Mouse (Mus musculus): ENCODE measurements at regions not wholly inside any gene's neighbourhood (a gene's known extent, or its start where the extent isn't known, plus 50 kb on each side); places are given as distances from the start of the nearest gene placed in this dataset.

DNA sequence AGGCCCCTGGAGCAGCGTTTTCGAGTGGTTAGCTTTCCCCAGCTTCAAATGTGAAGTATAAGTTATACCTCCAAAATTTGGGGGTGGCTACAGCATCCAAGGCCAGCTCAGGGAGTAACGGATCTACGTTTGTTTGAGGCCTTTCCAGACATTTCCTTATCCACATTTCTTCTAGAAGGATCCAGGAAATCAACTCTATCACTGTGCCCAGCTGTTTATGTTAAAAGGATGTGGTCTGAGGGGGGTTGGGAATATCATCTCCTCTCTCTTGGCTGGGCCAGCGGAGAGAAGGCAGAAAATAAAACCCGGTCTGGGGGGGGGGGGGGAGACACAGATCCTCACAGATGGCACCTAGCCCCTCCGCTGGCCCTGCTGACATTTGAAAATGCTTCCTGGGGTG lies 85.1 kb upstream of the Hes1 start:
- no peak overlapping the region for H3K4me3 ChIP-seq
- no peaks in the 10 kb centered on the region for H3K36me3 ChIP-seq
- no peak overlapping the region for H3K27ac ChIP-seq
- no peaks in the 10 kb centered on the region for H3K9me3 ChIP-seq
- WGBS = 79% methylated on average over 7 of the region's 7 CpGs
- DNase-seq (ENCODE audit: low spot score) = no peak
- peaks cover 49% of the 10 kb centered on the region for H3K27me3 ChIP-seq (ENCODE audit: insufficient read depth, poor library complexity, severe bottlenecking)
- peaks cover 11% of the 10 kb centered on the region for H3K4me1 ChIP-seq (replicated peaks)

DNA sequence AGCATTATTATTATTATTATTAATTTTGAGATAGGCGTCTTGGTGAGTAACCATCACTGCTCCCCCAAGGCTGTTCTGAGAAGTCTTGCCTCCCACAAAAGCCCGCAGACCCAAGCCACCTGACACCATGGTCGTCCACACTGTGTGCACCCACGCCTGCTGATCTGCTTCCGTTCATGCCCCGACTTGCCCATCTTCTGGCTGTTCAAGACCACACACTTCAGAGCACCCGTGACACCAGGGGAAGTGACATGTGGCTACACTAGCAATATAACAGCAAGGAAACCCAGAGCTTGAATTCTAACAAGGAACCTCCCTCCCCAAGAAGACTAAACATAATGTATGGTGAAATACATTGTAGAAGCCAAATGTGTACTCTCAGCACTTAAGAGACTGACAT lies 82.6 kb upstream of the Hes1 start:
- 88% methylated on average over 7 of the region's 7 CpGs for WGBS
- Histone ChIP-seq H3K9me3 (no peaks in the 10 kb centered on the region), H3K36me3 (no peaks in the 10 kb centered on the region)

DNA sequence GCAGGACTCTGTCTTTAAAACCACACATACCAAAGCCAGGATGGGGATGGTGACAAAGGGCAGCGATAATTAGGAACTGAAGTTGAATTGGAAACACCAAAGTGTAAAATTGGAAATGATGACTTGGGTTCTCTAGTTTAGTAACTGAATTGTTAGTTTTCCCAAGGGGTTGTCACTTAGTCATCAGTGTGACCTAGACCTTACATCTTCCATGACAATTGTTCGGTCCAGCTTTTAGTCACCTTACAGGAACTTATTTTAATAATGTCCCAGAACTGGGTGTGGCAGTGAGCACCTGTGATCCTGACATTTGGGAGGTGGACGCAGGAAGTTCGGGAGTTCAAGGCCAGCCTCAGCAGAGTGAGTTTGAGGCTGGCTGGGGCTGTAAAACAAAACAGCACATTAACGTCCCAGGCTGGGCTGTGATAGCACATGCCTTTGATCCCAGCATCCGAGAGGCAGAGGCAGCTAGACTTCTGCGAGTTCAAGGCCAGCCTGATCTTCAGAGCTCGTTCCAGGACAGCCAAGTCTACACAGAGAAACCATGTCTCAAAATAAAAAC lies 81.9 kb upstream of the Hes1 start:
- no peak for DNase-seq (ENCODE audit: low spot score)
- Histone ChIP-seq H3K9me3 (no peaks in the 10 kb centered on the region), H3K27me3 (ENCODE audit: insufficient read depth, poor library complexity, severe bottlenecking) (peaks cover 39% of the 10 kb centered on the region), H3K36me3 (no peaks in the 10 kb centered on the region), H3K27ac (no peak overlapping the region), H3K4me3 (no peak overlapping the region), H3K4me1 (replicated peaks) (peaks cover 8% of the 10 kb centered on the region)
- WGBS = 86% methylated on average over 8 of the region's 8 CpGs

More for the DNA sequence above, 82.6 kb upstream of the Hes1 start:
- Histone ChIP-seq H3K4me1 (replicated peaks) (peaks cover 8% of the 10 kb centered on the region), H3K27me3 (ENCODE audit: insufficient read depth, poor library complexity, severe bottlenecking) (peaks cover 43% of the 10 kb centered on the region), H3K27ac (no peak overlapping the region), H3K4me3 (no peak overlapping the region)
- DNase-seq (ENCODE audit: low spot score) = no peak

DNA sequence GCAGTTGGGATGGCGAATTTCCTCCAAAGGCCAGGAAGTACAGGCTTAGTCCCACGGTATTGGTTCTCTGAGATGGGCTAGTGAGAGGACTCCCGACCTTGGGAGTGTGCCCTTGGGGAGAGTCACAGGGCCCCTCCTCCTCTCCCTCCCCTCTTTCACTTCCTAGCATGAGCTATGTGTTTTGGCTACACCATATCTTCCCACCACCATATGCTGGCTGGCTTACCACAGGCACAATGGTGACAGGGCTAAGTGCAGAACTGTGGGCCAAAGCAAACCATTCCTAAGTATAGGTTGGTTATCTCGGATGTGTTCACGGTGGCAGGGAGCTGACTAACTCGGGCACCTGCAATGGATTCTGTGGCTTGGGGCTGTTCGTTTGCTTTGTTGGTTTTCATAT lies 81.0 kb upstream of the Hes1 start:
- Histone ChIP-seq H3K27ac (no peak overlapping the region), H3K27me3 (ENCODE audit: insufficient read depth, poor library complexity, severe bottlenecking) (peaks cover 34% of the 10 kb centered on the region), H3K36me3 (no peaks in the 10 kb centered on the region), H3K4me3 (no peak overlapping the region), H3K9me3 (no peaks in the 10 kb centered on the region), H3K4me1 (replicated peaks) (peaks cover 1% of the 10 kb centered on the region; the same call in 1 of the 2 replicates)
- WGBS = 78% methylated on average over 7 of the region's 7 CpGs
- no peak for DNase-seq (ENCODE audit: low spot score)

DNA sequence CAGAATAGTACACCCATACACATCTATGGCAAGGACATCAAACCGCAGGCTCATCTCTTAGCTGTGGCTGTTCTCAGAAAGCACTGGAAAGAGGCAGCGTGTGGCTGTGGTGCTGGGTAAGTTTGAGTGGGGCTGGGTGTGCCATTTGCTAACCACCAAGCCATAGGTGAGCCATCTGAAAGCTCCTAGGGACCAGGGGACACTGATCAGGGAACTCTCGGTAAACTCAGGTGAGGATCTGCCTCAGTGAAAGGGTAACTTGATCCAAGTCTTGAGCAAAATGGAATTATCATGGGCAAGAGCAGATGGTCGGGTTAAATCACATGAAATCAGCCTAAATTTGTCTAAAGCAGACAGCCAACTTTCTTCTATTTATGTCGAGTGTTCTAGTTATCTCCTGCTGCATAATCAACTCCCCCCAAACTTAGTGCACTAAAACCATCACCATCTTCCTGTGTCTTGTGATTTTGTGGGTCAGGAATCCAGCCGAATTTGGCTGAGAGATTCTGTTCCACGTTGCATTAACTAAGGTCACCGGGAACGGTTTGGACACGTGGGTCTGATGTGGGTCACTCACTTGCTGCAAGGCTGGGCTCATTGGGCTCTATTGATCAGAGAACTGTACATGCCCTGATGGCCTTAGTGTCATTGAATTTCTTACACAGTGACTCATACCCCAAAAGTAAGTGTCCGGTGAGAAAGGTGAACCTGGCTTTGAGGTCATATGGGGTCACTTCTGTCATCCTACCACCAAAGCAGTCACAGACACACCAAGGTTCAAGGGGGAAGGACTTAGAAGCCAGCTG lies 78.9 kb upstream of the Hes1 start:
- DNase-seq (ENCODE audit: low spot score) = no peak
- Histone ChIP-seq H3K9me3 (no peaks in the 10 kb centered on the region), H3K27ac (no peak overlapping the region), H3K27me3 (ENCODE audit: insufficient read depth, poor library complexity, severe bottlenecking) (peaks cover 25% of the 10 kb centered on the region), H3K36me3 (no peaks in the 10 kb centered on the region), H3K4me3 (no peak overlapping the region), H3K4me1 (replicated peaks) (peaks cover 10% of the 10 kb centered on the region)
- WGBS = 91% methylated on average over 11 of the region's 11 CpGs

DNA sequence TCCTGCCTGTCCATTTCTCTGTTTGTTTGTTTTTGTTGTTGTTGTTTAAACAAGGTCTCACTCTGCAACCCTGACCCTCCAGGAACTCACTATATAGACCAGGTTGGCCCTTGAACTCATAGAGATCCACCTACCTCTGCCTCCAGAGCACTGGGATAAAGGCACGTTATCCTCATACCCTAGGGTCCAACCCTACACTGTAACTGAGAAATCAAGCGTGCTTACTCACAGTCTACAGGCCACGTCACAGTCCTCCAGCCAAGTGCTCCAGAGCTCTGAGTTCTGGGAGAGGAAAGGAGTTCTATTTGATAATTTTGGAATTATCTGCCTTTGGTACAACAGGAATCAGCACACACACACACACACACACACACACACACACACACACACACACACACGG lies 76.6 kb upstream of the Hes1 start:
- peaks cover 19% of the 10 kb centered on the region for H3K4me1 ChIP-seq (replicated peaks)
- 96% methylated on average over 4 of the region's 4 CpGs for WGBS
- DNase-seq (ENCODE audit: low spot score) = no peak
- H3K27ac ChIP-seq = no peak overlapping the region
- H3K4me3 ChIP-seq = no peak overlapping the region
- no peaks in the 10 kb centered on the region for H3K9me3 ChIP-seq
- H3K27me3 ChIP-seq (ENCODE audit: insufficient read depth, poor library complexity, severe bottlenecking) = peaks cover 38% of the 10 kb centered on the region
- H3K36me3 ChIP-seq = no peaks in the 10 kb centered on the region

DNA sequence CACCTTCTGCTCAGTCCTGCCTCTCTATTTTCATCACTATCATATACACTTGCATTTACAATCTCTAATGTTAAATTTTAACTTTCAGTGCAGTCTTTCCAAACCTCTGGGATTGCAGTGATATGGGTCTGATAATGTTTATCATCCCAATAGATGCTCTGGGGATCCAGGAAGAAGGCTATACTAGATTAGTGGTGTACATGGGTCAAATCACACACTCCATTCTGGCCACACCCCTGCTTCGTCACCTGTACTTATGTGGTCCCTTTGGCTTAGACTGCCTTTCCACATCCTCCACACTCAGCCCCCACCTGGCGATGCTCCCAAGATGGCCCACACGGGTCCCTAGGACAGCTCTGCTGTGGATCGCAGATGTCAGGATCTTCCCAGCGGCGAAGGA lies 76.2 kb upstream of the Hes1 start:
- no peak for DNase-seq (ENCODE audit: low spot score)
- 96% methylated on average over 6 of the region's 6 CpGs for WGBS

DNA sequence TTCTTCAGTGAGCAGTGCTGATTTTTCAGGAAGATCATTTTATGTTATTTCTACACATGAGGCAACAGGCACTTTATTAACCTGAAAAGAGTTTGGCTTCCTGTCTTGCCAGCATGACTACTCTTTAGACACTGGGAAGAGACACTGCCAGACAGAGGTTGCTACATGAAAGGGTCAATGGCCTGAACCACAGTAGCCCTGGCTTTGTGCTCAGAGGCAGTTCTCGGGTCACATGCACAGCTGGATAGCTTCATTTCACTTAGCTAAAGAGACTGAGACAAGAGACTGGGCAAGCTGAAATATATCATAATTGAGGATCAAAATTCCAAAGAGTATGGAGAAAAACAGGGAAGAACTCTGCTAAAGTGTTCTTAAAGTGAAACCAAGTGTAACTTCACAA lies 74.9 kb upstream of the Hes1 start:
- Histone ChIP-seq H3K4me3 (no peak overlapping the region), H3K9me3 (no peaks in the 10 kb centered on the region), H3K27ac (no peak overlapping the region), H3K4me1 (replicated peaks) (peaks cover 26% of the 10 kb centered on the region), H3K27me3 (ENCODE audit: insufficient read depth, poor library complexity, severe bottlenecking) (peaks cover 53% of the 10 kb centered on the region), H3K36me3 (no peaks in the 10 kb centered on the region)
- 15% methylated on average over 1 of the region's 1 CpGs for WGBS
- no peak for DNase-seq (ENCODE audit: low spot score)

More for the DNA sequence above, 76.2 kb upstream of the Hes1 start:
- no peaks in the 10 kb centered on the region for H3K9me3 ChIP-seq
- no peak overlapping the region for H3K27ac ChIP-seq
- no peaks in the 10 kb centered on the region for H3K36me3 ChIP-seq
- peaks cover 19% of the 10 kb centered on the region for H3K4me1 ChIP-seq (replicated peaks)
- H3K27me3 ChIP-seq (ENCODE audit: insufficient read depth, poor library complexity, severe bottlenecking) = peaks cover 42% of the 10 kb centered on the region
- no peak overlapping the region for H3K4me3 ChIP-seq

DNA sequence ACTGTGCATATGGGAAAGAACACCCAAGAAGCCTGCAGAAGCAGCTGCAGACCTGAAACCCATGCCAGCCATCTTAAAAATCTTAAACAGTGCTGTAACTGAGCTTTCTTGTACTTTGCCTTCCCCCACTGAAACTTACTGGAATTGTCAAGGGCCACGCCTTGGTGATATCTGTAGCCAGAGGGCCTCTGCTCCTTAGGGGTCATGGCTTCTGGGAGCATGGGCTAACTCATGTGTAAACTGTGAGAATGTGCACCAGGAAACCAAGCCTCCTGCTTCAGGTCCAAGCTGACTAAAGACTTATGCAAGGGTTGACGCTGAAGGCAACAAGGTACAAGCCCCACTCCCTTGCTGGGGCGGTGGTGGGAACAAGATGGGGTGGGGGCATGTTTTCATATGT lies 73.8 kb upstream of the Hes1 start:
- Histone ChIP-seq H3K4me3 (no peak overlapping the region), H3K27me3 (ENCODE audit: insufficient read depth, poor library complexity, severe bottlenecking) (peaks cover 54% of the 10 kb centered on the region), H3K9me3 (no peaks in the 10 kb centered on the region), H3K36me3 (no peaks in the 10 kb centered on the region), H3K27ac (no peak overlapping the region), H3K4me1 (replicated peaks) (peaks cover 26% of the 10 kb centered on the region)
- no peak for DNase-seq (ENCODE audit: low spot score)
- 81% methylated on average over 3 of the region's 3 CpGs for WGBS

DNA sequence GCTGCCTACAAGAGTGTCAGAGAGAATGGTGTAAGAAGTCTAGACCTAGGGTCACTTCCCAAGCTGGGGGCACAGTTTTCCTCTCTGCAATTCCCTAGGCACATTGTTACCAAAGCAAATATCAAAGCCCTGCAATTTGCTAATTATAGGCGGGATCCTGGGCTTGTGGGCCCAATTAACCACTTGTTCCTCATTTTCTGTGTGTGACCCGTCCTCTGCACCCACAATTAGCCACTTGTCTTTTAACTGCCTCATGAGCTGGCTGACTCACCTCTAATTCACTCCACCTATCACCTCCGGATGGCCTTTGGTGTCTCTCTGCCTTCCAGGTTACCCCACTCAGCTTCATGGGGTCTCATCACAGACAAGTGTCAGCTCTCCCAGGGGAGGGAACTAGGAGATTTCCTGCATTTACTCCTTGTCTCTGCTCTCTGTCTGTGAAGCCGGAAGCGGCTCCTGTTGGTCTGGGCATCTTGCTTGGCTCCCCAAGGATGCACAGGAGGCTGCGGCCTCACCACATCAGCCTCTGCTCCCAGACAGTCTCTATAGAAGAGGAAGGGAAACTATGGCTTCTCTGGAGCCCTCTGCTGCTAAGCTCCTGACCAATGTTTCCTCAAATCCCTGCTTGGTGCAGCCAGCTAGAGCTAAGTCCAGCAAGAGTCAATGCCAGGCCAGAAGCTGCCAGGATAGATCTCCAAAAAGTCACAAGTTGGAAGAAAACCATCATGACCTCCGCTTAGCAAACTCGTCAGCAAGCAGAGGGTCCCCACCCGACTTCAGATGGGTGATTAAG lies 73.2 kb upstream of the Hes1 start:
- Histone ChIP-seq H3K36me3 (no peaks in the 10 kb centered on the region), H3K27ac (no peak overlapping the region), H3K9me3 (no peaks in the 10 kb centered on the region), H3K27me3 (ENCODE audit: insufficient read depth, poor library complexity, severe bottlenecking) (peaks cover 54% of the 10 kb centered on the region), H3K4me1 (replicated peaks) (peaks cover 30% of the 10 kb centered on the region), H3K4me3 (no peak overlapping the region)
- 76% methylated on average over 9 of the region's 9 CpGs for WGBS
- DNase-seq (ENCODE audit: low spot score) = no peak

DNA sequence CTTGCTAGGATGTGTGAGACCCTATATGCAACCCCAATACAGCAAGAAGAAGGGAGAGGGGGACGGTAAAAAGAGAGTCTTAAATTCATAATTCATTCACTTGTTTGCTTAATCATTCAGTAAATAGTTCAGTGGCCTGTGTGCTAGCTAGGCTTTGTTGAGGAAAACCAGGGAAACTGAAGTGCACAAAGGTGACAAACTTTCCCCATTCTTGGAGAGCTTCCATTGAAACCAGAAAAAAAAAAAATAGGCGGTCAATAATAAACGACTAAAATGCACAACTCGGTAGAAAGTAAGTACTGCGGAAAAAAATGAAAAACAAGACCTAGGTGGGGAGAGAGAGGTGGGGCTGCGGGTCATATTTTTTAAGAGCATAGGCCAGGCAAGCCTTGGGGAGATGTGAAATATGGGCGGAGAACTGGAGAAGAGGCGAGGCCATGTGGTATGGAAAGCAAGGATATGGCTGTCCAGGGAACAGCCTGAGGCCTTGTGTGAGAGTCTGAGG lies 72.3 kb upstream of the Hes1 start:
- Histone ChIP-seq H3K4me1 (replicated peaks) (peaks cover 39% of the 10 kb centered on the region), H3K36me3 (no peaks in the 10 kb centered on the region)
- 92% methylated on average over 8 of the region's 8 CpGs for WGBS

DNA sequence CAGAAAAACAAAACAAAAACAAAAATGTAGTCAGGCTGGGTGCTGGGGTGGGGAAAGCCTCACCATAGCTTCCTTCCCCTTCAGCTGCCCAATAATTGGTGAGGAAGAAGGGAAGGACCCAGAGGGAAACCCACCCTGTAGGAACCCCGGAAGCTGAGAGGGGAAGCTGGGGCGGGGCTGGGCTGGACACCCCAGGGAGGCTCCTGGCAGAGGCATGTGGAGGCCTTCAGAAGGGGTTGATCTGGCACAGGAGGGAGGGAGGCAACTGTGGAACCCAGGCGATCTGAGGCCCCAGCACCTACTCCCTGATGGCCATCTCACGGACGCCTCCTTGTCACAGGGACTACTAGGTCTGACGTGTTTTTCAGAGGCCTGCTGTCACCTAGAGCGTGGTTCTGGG lies 71.1 kb upstream of the Hes1 start:
- H3K4me3 ChIP-seq = no peak overlapping the region
- WGBS = 82% methylated on average over 7 of the region's 7 CpGs
- H3K9me3 ChIP-seq = no peaks in the 10 kb centered on the region
- no peaks in the 10 kb centered on the region for H3K36me3 ChIP-seq
- no peak overlapping the region for H3K27ac ChIP-seq
- no peak for DNase-seq (ENCODE audit: low spot score)
- H3K27me3 ChIP-seq (ENCODE audit: insufficient read depth, poor library complexity, severe bottlenecking) = peaks cover 56% of the 10 kb centered on the region
- H3K4me1 ChIP-seq (replicated peaks) = peaks cover 42% of the 10 kb centered on the region

More for the DNA sequence above, 72.3 kb upstream of the Hes1 start:
- no peak overlapping the region for H3K4me3 ChIP-seq
- no peak overlapping the region for H3K27ac ChIP-seq
- peaks cover 54% of the 10 kb centered on the region for H3K27me3 ChIP-seq (ENCODE audit: insufficient read depth, poor library complexity, severe bottlenecking)
- no peak for DNase-seq (ENCODE audit: low spot score)
- no peaks in the 10 kb centered on the region for H3K9me3 ChIP-seq

DNA sequence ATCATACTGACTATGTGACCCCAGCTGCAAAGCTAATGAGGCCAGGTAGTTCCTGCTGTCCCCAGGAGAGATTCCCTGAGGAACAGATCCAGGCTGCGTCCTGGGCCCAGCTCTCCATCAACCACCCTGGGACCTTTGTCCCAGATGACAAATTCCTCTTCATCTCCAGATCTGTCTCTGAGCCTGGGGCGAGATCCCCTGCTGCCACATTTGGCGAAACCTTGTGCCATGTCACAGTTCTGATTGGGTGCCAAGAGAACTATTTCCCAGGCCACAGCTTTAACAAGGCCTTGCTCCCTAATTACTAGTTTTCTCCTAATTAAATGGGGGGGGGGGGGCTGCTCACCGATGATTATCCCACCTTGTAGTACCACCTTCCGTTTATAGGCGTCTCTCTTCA lies 70.6 kb upstream of the Hes1 start:
- no peak overlapping the region for H3K27ac ChIP-seq
- no peaks in the 10 kb centered on the region for H3K9me3 ChIP-seq
- H3K4me3 ChIP-seq = no peak overlapping the region
- H3K27me3 ChIP-seq (ENCODE audit: insufficient read depth, poor library complexity, severe bottlenecking) = peaks cover 52% of the 10 kb centered on the region
- peaks cover 42% of the 10 kb centered on the region for H3K4me1 ChIP-seq (replicated peaks)
- no peaks in the 10 kb centered on the region for H3K36me3 ChIP-seq
- WGBS = 73% methylated on average over 6 of the region's 6 CpGs
- no peak for DNase-seq (ENCODE audit: low spot score)
